Mouse (Mus musculus) erythroblast, embryonic 14.5 days (primary cell): Measurements from ENCODE around the gene Tm4sf4. TPM values are rescaled to one million over a fixed set of nuclear protein-coding genes. Genes with fewer than 3 reads are reported as not detected.

Experiments
- H3K27me3 ChIP-seq: 2 replicates; pipeline ENCODE4 v1.6.1; 2012; ENCODE audit warnings: inconsistent platforms; ENCODE audit not compliant: control insufficient read depth
- H3K36me3 ChIP-seq: 2 replicates; pipeline ENCODE4 v1.6.1; 2012; ENCODE audit warnings: mild to moderate bottlenecking, inconsistent platforms; ENCODE audit not compliant: control insufficient read depth
- H3K4me1 ChIP-seq: 2 replicates; pipeline ENCODE4 v1.6.1; 2012; ENCODE audit warnings: inconsistent platforms; ENCODE audit not compliant: control insufficient read depth
- H3K4me3 ChIP-seq: replicated peaks from 2 replicates; pipeline ENCODE3; 2012; ENCODE audit warnings: moderate library complexity, mild to moderate bottlenecking, inconsistent platforms
- H3K9me3 ChIP-seq: 2 replicates; pipeline ENCODE4 v1.6.1; 2012; ENCODE audit warnings: low read length, inconsistent platforms, mixed read lengths; ENCODE audit not compliant: control insufficient read depth
- GATA1 ChIP-seq: IDR thresholded peaks from 2 replicates; pipeline ENCODE4 v1.6.1; 2012; ENCODE audit warnings: low read length, inconsistent platforms, mixed read lengths
- TAL1 ChIP-seq: IDR thresholded peaks from 3 replicates; pipeline ENCODE4 v1.6.1; 2012; ENCODE audit warnings: low read length, inconsistent platforms, mixed read lengths
- polyA plus RNA-seq: library from polyadenylated mRNA; stranded (reverse); fragments of >175 nt; gene quantifications from 2 replicates; pipeline ENCODE4 v1.2.3, GENCODE M21; 2012

The Tm4sf4 gene
- not detected in 2 replicates for polyA plus RNA-seq

DNA sequence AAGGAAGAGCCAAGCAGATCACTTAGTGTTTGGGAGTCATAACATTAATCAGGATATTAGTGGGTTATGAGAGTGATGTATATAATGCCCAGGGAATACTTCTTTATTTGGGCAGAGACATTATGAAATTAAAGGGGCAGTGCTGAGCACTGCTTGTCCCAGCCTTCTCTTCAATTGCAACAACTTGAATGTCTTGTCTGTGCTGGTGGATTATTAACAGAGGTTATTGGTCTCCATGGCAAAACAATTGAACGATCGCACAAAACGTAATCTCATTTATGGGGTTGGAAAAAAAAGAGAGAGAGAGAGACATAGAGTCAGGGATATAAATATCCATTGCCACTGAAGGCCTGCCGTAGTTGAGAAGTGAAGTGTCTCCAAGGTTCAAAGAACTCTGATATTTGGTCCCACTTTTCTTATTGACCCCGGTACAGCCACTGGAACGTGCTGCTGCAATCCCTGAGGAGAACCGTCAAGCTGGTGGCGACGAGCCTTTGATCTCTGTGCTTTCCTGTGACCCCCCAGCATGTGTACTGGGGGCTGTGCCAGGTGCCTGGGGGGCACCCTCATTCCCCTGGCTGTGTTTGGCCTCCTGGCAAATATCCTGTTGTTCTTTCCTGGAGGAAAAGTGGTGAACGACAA, at the start of gene Tm4sf4:
Gene Tm4sf4, plus strand, starts transcription at position 226 of the 642 bp plus-strand sequence.
- H3K27me3 ChIP-seq: no peaks in the 10 kb centered on the region
- TF ChIP-seq GATA1: no peak
- no peaks in the 10 kb centered on the region for H3K9me3 ChIP-seq
- H3K4me3 ChIP-seq: peak within 1 kb of the TSS; percentile 33
- no peaks in the 10 kb centered on the region for H3K4me1 ChIP-seq
- no peaks in the 10 kb centered on the region for H3K36me3 ChIP-seq

DNA sequence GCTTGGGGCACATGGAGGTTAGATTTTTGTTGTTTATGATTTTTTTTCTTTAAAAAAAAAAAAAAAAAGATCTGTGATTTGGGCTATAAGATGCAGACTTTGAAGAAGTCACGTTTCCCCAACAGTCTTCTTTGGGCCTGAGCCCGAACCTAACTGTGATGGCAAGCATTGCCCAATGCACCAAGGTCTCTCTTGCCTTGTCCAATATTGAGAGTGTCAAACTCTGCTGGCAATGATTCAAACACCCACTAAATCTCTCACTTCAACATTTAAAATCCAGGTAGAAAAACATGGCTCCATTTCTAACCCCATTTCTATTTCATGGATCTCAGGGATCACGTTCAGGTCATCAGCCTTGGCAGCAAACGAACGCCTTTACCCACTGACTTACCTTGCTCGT, 38.7 kb upstream of the Tm4sf4 start:
- H3K27me3 ChIP-seq: no peaks in the 10 kb centered on the region
- no peak overlapping the region for H3K4me3 ChIP-seq
- TF ChIP-seq GATA1 (no peak), TAL1 (no peak)
- H3K4me1 ChIP-seq: no peaks in the 10 kb centered on the region
- peaks cover 3% of the 10 kb centered on the region; the same call in 1 of the 2 replicates for H3K9me3 ChIP-seq
- no peaks in the 10 kb centered on the region for H3K36me3 ChIP-seq

DNA sequence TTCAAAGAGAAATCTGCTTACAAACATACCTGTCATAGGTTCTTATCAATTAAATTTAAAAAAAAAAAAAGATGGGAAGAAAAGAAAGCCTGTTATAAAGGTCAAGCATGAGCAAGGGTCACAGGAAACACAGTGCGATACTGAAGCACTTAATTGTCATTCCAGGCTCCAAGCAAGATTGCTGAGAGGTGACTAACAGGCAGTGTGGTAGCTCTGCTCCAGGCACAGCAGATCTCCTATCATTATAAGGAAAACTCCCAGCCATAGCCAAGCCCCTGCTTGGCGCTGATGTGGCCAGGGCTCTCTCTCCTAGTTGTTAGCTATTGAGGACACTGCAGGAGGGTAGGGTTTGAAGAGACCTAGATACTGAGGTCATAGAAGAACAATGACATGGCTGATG, 38.2 kb upstream of the Tm4sf4 start:
- Histone ChIP-seq H3K4me1 (no peaks in the 10 kb centered on the region), H3K9me3 (peaks cover 3% of the 10 kb centered on the region; the same call in 1 of the 2 replicates), H3K36me3 (no peaks in the 10 kb centered on the region), H3K4me3 (no peak overlapping the region), H3K27me3 (no peaks in the 10 kb centered on the region)
- TF ChIP-seq GATA1 (no peak), TAL1 (no peak)

DNA sequence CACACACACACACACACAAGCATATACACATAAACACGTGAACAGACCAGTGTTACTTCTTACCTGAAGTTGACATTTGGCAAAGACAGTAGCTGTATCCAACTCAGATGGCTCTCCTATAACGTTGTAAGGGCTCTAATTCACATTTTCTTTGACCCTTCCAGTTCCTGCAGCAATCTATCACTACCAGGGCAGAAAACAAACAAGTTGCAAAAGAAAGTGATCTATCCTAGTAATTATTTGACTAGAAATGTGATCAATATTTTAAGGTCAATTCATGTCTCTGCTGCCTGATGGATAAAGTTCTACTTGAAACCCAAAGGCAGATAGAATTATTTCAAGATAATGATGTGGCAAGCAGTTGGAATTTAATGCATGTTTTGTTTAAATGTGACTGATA, 37.5 kb upstream of the Tm4sf4 start:
- TF ChIP-seq GATA1 (no peak), TAL1 (no peak)
- Histone ChIP-seq H3K4me3 (no peak overlapping the region), H3K9me3 (peaks cover 3% of the 10 kb centered on the region; the same call in 1 of the 2 replicates)

DNA sequence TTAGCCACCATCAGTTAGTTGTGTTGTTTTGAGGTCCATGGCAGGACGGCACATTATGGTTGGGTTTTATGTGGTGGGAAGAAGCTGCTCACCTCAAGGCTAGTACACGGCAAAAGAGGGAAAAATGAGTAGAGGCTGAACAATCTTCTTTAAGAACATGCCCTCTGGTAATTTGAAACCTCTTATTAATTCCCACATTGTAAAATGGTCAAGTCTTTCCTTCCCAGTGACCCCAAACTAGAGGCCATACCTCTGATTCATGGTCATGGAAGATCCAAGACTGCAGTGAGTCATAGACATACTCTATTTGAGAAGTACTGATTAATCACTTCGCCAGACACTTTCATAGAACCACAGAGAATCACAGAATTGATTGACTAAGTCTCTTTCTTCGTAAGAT, 13.6 kb upstream of the Tm4sf4 start:
- H3K9me3 ChIP-seq: no peaks in the 10 kb centered on the region
- TF ChIP-seq TAL1 (no peak), GATA1 (no peak)
- H3K4me3 ChIP-seq: no peak overlapping the region
- no peaks in the 10 kb centered on the region for H3K4me1 ChIP-seq
- no peaks in the 10 kb centered on the region for H3K27me3 ChIP-seq
- H3K36me3 ChIP-seq: no peaks in the 10 kb centered on the region

More for the DNA sequence above, 37.5 kb upstream of the Tm4sf4 start:
- H3K36me3 ChIP-seq: no peaks in the 10 kb centered on the region
- no peaks in the 10 kb centered on the region for H3K27me3 ChIP-seq
- H3K4me1 ChIP-seq: no peaks in the 10 kb centered on the region

DNA sequence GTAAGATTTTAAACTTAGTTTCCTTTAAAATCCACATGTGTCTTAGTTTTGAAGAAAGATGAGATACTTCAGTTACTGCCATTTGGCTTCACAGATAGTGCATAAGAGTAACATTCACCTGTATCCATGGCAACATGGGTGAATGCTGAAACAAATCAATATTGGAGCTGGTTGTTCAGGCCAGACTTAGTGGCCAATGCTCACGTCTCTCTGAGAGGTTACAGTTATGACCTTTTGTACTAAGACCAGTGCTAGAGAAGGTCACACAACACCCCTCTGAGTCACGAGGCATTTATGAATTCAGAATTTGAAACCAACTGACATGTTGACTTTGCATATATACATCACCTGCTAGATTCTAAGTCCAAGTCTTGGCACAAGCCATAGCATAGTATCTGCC, 4.9 kb upstream of the Tm4sf4 start:
- TF ChIP-seq GATA1: no peak
- no peak for TF ChIP-seq TAL1
- H3K4me3 ChIP-seq: no peak overlapping the region
- no peaks in the 10 kb centered on the region for H3K9me3 ChIP-seq
- H3K4me1 ChIP-seq: no peaks in the 10 kb centered on the region
- no peaks in the 10 kb centered on the region for H3K36me3 ChIP-seq
- H3K27me3 ChIP-seq: no peaks in the 10 kb centered on the region

DNA sequence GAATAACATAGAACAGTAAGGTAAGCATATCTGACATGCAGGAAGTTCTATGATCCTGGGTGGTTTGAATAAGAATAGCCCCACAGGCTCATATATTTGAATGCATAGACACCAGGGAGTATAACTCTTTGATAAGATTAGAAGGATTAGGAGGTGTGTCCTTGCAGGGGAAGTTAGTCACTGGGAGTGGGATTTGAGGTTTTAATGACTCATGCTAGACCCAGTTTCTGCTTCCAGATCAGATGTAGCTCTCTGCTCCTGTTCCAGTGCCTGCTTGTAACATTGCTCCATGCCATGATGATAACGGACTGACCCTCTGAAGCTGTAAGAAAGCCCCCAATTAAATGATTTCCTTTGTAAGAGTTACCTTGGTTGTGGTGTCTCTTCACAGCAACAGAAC, 4.5 kb upstream of the Tm4sf4 start:
- no peak overlapping the region for H3K4me3 ChIP-seq
- H3K27me3 ChIP-seq: no peaks in the 10 kb centered on the region
- no peaks in the 10 kb centered on the region for H3K9me3 ChIP-seq
- TF ChIP-seq GATA1: no peak
- TF ChIP-seq TAL1: no peak
- H3K36me3 ChIP-seq: no peaks in the 10 kb centered on the region
- no peaks in the 10 kb centered on the region for H3K4me1 ChIP-seq

DNA sequence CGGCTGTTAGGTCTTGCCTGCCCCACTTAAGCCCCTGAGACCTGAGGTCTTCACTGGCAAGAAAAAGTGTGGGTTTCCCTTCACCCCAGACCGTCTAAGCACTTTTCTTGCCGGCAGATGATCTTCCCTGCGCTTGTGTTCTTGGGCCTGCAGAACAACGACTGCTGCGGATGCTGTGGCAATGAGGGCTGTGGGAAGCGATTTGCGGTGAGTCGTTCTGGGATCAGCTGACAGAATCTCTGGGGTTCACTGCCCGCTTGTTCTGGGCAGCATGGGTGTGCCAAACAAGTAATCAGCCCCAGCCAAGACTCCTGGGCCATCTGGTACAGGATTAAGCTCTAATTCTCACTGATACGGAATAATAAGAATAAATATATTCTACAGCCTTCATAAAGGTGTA, 1.2 kb downstream of the Tm4sf4 start:
- Histone ChIP-seq H3K4me3 (peak overlapping the region; percentile 28), H3K36me3 (no peaks in the 10 kb centered on the region), H3K9me3 (no peaks in the 10 kb centered on the region), H3K4me1 (no peaks in the 10 kb centered on the region), H3K27me3 (no peaks in the 10 kb centered on the region)
- TF ChIP-seq GATA1 (no peak), TAL1 (no peak)

DNA sequence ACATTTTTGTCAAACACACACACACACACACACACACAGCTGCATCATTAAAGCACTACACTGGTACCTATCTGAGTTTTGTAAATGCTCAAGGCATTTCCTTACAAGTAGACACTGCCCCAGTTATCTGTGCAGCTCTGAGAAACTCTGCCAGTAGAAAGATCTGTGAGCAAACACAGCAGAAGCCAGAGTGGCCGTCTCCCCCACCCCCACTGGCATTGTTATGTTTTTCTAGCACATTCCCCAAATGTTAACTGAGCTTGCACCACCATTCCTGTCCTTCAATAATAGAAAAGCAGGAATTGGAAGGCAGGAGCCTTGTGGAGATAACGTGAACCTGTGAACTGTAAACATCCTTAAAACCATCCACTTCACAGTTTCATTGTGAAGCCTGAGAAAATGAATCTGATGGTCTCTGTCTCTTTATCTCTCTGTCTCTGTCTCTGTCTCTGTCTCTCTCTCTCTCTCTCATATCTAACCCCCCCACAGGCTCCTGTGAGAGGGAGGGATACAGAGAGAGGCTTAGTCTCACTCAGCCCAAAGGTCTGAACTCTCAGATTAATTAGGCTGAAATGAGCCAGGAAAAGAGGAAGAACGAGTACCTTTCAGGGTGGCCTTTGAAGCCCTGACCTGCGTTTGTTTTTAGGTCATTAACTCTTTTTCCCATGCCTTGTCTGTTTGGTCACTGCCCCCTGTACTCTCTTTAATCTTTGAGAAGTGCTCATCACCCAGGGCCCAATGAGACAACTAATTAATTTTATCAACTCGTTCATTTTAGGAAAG, 3.8 kb downstream of the Tm4sf4 start:
- H3K9me3 ChIP-seq: no peaks in the 10 kb centered on the region
- H3K4me3 ChIP-seq: no peak overlapping the region
- H3K27me3 ChIP-seq: no peaks in the 10 kb centered on the region
- TF ChIP-seq TAL1 (no peak), GATA1 (no peak)
- no peaks in the 10 kb centered on the region; the same call in 1 of the 2 replicates for H3K36me3 ChIP-seq
- H3K4me1 ChIP-seq: no peaks in the 10 kb centered on the region
